Mouse (Mus musculus): ENCODE results near the gene Cpeb3. TPM values are rescaled to one million over a fixed set of nuclear protein-coding genes. Genes with fewer than 3 reads are reported as not detected.

The Cpeb3 gene
- polyA plus RNA-seq, 1 experiment from 2014 or later, result 12.8 TPM

DNA sequence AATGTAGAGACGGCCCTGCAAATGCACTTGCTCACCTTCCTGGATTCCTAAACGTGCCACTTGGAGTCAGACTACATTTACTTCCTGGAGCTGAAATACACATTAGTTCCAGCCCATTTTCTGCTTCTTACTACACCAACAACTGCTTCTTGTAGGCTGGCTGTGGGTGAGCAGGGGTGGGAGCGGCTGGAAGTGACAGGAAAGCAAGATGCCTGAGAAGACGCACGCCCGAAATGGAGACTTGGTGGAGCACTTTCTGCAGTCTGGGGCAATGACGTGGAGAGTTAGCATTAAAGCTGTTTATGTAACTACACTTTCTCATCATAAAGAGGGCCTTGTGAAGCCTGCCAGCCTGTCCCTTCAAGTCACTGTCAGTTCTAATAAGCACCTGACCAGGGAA is 132.7 kb downstream of the Cpeb3 start:
- ATAC-seq (ENCODE audit: low FRiP score, low read depth), result no peak
- no peak overlapping the region for H3K27ac ChIP-seq (replicated peaks)
- no peaks in the 10 kb centered on the region; the same call in 1 of the 2 replicates for H3K4me1 ChIP-seq (replicated peaks)
- no peak overlapping the region for H3K4me2 ChIP-seq
- H3K9ac ChIP-seq, result no peak overlapping the region
- H3K4me3 ChIP-seq, result no peak overlapping the region
- H3K36me3 ChIP-seq, result no peaks in the 10 kb centered on the region
- 73% methylated on average over 7 of the region's 7 CpGs for WGBS
- no peaks in the 10 kb centered on the region for H3K9me3 ChIP-seq
- H3K27me3 ChIP-seq, result no peaks in the 10 kb centered on the region

DNA sequence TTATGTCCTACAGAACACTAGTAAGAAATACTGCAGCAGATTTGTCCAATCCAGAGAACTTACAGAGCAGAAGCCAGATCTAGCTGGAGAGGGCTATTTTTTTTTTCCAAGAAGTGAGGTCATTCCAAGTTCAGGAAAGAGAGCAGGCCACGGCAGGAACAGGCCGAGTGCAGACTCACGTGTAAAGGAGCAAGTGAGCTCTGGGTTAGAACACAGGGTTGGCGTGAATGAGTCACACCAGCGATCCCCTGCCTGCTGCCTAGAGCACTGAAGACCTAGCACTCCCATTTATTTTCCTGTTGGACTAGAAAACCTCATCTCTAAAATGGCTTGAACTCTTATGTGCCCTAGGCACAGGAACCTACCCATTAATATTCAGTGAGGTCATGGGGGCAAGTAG is 133.7 kb downstream of the Cpeb3 start:
- WGBS, result 84% methylated on average over 5 of the region's 5 CpGs
- ATAC-seq (ENCODE audit: low FRiP score, low read depth), result no peak
- no peak overlapping the region for H3K27ac ChIP-seq (replicated peaks)

DNA sequence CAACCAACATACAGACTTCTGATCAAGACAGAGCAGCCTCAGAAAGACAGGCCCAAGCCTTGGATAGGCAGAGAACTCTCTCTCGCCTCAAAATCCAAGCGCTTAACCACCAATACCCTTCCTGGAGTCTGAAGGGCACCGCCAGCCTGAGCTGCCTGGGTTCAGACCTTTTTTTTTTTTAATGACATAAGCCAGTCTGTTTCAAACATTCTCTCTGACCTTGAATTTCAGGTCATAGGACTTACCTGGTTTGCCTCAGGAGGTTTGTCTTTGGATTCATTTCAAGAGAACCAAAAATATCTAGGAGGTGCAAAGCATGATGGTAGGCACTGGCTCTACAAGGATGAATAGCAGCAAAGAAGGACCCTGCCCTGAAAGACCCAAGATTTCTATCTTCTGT is 134.1 kb downstream of the Cpeb3 start:
- ATAC-seq (ENCODE audit: low FRiP score, low read depth), result no peak
- Histone ChIP-seq H3K9ac (no peak overlapping the region), H3K9me3 (no peaks in the 10 kb centered on the region), H3K4me3 (no peak overlapping the region), H3K4me2 (no peak overlapping the region), H3K36me3 (no peaks in the 10 kb centered on the region), H3K27ac (replicated peaks) (no peak overlapping the region), H3K27me3 (no peaks in the 10 kb centered on the region), H3K4me1 (replicated peaks) (no peaks in the 10 kb centered on the region; the same call in 1 of the 2 replicates)
- 97% methylated on average over 3 of the region's 3 CpGs for WGBS

More for the DNA sequence above, 133.7 kb downstream of the Cpeb3 start:
- no peaks in the 10 kb centered on the region for H3K9me3 ChIP-seq
- no peak overlapping the region for H3K4me2 ChIP-seq
- H3K9ac ChIP-seq, result no peak overlapping the region
- no peak overlapping the region for H3K4me3 ChIP-seq
- no peaks in the 10 kb centered on the region; the same call in 1 of the 2 replicates for H3K4me1 ChIP-seq (replicated peaks)
- H3K27me3 ChIP-seq, result no peaks in the 10 kb centered on the region
- H3K36me3 ChIP-seq, result no peaks in the 10 kb centered on the region

GRCm38 (mm10) chr19:37072871-37073629 is 135.4 kb downstream of the Cpeb3 start:
- 50% methylated on average over 5 of the region's 5 CpGs for WGBS
- Histone ChIP-seq H3K9me3 (no peaks in the 10 kb centered on the region), H3K4me2 (no peak overlapping the region), H3K4me3 (no peak overlapping the region), H3K27ac (replicated peaks) (no peak overlapping the region), H3K9ac (no peak overlapping the region), H3K27me3 (no peaks in the 10 kb centered on the region), H3K36me3 (no peaks in the 10 kb centered on the region), H3K4me1 (replicated peaks) (no peaks in the 10 kb centered on the region; the same call in 1 of the 2 replicates)
- ATAC-seq (ENCODE audit: low FRiP score, low read depth), result no peak

- Histone ChIP-seq H3K9me3 (no peaks in the 10 kb centered on the region), H3K27ac (replicated peaks) (no peak overlapping the region), H3K27me3 (no peaks in the 10 kb centered on the region), H3K4me3 (no peak overlapping the region), H3K4me2 (no peak overlapping the region), H3K9ac (no peak overlapping the region), H3K36me3 (peaks cover 10% of the 10 kb centered on the region; the same call in 1 of the 2 replicates), H3K4me1 (replicated peaks) (no peaks in the 10 kb centered on the region; the same call in 1 of the 2 replicates)
- 84% methylated on average over 4 of the region's 4 CpGs for WGBS
- no peak for ATAC-seq (ENCODE audit: low FRiP score, low read depth)
Measured at GRCm38 (mm10) chr19:37069243-37069642, 139.2 kb downstream of the Cpeb3 start.

DNA sequence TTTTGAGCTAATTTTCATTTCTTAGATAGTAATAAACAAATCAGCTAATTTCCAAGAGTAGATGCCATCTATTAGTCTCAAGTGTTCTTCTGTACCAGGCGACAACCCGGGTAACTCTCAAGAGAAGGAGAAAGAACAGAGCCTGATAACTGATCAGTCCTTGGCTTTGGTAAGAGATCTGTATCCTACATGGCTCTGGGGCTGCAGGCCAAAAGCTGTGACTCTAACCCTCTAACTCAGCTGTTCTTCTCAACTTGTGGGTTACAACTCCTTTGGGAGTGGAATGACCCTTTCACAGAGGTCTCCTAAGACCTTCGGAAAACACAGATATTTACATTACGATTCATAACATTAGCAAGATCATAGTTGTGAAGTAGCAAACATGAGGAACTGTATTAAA is 148.3 kb downstream of the Cpeb3 start:
- WGBS, result 92% methylated on average over 4 of the region's 4 CpGs
- no peaks in the 10 kb centered on the region for H3K4me1 ChIP-seq (replicated peaks)

DNA sequence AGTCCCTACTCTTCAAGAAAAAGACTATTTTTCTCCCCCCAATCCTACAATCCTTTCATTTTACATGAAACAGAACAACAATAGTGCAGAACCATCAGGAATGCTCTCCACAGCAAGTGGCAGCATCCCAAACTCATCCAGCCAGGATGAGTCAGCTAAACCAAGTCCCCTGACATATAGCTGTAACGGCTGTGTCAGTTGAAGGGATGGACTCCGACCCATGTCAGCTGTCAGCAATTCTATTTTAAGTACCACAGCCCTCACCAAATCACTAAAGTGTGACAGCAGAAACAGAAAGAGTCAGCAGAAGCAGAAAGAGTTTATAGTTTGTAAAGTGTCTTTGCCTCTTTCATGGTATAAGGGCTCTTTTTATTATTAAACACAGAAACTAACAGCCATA is 148.8 kb downstream of the Cpeb3 start:
- Histone ChIP-seq H3K4me3 (no peak overlapping the region), H3K36me3 (0 out of 2 replicates have a peak, but pooled peaks cover 3% of the 10 kb centered on the region), H3K27ac (replicated peaks) (no peak overlapping the region), H3K4me1 (replicated peaks) (no peaks in the 10 kb centered on the region), H3K9ac (no peak overlapping the region), H3K9me3 (no peaks in the 10 kb centered on the region), H3K27me3 (no peaks in the 10 kb centered on the region), H3K4me2 (no peak overlapping the region)
- WGBS, result 59% methylated on average over 2 of the region's 2 CpGs
- ATAC-seq (ENCODE audit: low FRiP score, low read depth), result no peak

More for the DNA sequence above, 148.3 kb downstream of the Cpeb3 start:
- no peak for ATAC-seq (ENCODE audit: low FRiP score, low read depth)
- Histone ChIP-seq H3K27ac (replicated peaks) (no peak overlapping the region), H3K27me3 (no peaks in the 10 kb centered on the region), H3K36me3 (0 out of 2 replicates have a peak, but pooled peaks cover 5% of the 10 kb centered on the region), H3K4me3 (no peak overlapping the region), H3K9ac (no peak overlapping the region), H3K9me3 (no peaks in the 10 kb centered on the region), H3K4me2 (no peak overlapping the region)

DNA sequence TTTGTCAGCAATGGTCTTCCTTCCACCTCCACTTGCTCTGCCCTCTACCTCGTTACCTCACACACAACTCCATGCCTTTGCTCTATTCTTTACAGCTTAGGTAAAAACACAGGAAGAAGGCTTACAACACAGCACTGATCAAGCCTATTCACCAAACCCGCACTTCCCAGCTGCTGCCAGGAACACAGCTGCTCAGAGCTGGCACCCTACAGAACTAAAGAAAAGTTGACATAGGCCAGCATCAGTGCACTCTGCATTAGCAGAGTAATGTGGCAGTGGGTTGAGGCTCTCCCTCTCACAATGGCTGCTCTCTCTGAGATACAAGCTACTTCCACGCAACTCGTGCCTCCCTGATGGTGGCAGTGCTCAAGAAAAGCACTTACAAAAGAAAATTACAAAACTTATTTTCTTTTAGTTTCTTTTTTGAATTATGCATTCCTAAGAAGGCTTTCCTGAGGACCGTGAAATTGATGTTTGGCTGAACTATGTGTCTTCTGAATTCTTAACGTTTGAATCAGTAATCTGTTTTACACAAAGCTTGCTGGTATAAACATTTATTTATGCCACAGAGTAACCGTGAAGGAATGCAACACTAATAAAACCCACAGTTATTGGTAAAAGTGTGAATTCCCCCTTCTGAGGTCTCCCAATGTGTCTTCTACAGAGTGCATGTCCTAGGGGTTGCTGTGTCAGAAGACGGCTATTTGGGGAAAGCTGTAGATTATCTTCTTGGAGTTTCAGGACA is 151.1 kb downstream of the Cpeb3 start:
- Histone ChIP-seq H3K27ac (replicated peaks) (no peak overlapping the region), H3K36me3 (no peaks in the 10 kb centered on the region), H3K9ac (no peak overlapping the region), H3K27me3 (no peaks in the 10 kb centered on the region), H3K9me3 (no peaks in the 10 kb centered on the region), H3K4me3 (no peak overlapping the region), H3K4me2 (no peak overlapping the region), H3K4me1 (replicated peaks) (no peaks in the 10 kb centered on the region)
- WGBS, result 66% methylated on average over 8 of the region's 8 CpGs
- no peak for ATAC-seq (ENCODE audit: low FRiP score, low read depth)

DNA sequence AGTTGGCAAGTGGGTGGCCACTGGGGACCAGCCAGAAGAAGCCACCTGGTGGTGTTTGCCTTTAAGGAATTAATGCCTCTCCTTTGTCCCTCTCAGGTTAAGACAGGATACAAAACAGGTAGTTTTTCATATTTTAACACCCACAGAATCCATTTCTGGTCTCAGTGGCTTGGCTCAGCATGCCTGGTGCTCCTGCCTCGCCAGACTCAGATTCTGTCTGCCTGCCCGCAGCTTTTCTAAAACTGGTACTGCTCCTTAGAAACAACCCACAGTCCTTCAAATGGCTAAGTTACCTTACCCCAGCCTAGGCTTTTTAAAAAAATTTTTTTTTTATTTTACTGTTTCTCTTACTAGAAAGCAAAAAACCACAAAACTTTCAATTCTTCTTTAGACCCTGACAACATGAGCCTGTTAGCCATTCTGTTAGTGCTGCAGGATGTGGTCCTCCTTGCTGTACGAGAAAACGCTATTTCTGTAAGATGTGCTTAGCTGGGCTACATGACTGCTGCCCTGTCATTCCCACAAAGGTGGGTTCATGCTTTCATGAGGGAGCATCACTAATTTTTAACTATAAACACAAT is 152.3 kb downstream of the Cpeb3 start:
- no peaks in the 10 kb centered on the region for H3K36me3 ChIP-seq
- H3K27ac ChIP-seq (replicated peaks), result no peak overlapping the region
- H3K4me1 ChIP-seq (replicated peaks), result no peaks in the 10 kb centered on the region
- no peak for ATAC-seq (ENCODE audit: low FRiP score, low read depth)
- no peaks in the 10 kb centered on the region for H3K27me3 ChIP-seq
- H3K4me2 ChIP-seq, result no peak overlapping the region
- H3K9me3 ChIP-seq, result no peaks in the 10 kb centered on the region
- no peak overlapping the region for H3K9ac ChIP-seq
- H3K4me3 ChIP-seq, result no peak overlapping the region
- WGBS, result 88% methylated on average over 4 of the region's 4 CpGs

GRCm38 (mm10) chr19:37050643-37051345 is 157.6 kb downstream of the Cpeb3 start:
- no peak overlapping the region for H3K4me3 ChIP-seq
- no peak overlapping the region for H3K4me2 ChIP-seq
- WGBS, result 72% methylated on average over 4 of the region's 4 CpGs
- no peak overlapping the region for H3K9ac ChIP-seq
- no peaks in the 10 kb centered on the region for H3K4me1 ChIP-seq (replicated peaks)
- no peaks in the 10 kb centered on the region for H3K9me3 ChIP-seq
- H3K27me3 ChIP-seq, result no peaks in the 10 kb centered on the region
- no peaks in the 10 kb centered on the region for H3K36me3 ChIP-seq
- H3K27ac ChIP-seq (replicated peaks), result no peak overlapping the region
- peak; percentile 66 for ATAC-seq (ENCODE audit: low FRiP score, low read depth)

GRCm38 (mm10) chr19:37048507-37048906 is 159.9 kb downstream of the Cpeb3 start:
- H3K9ac ChIP-seq, result no peak overlapping the region
- no peaks in the 10 kb centered on the region for H3K9me3 ChIP-seq
- ATAC-seq (ENCODE audit: low FRiP score, low read depth), result no peak
- H3K4me3 ChIP-seq, result no peak overlapping the region
- no peak overlapping the region for H3K4me2 ChIP-seq
- H3K36me3 ChIP-seq, result no peaks in the 10 kb centered on the region
- H3K4me1 ChIP-seq (replicated peaks), result no peaks in the 10 kb centered on the region
- no peak overlapping the region for H3K27ac ChIP-seq (replicated peaks)
- 88% methylated on average over 6 of the region's 6 CpGs for WGBS
- H3K27me3 ChIP-seq, result no peaks in the 10 kb centered on the region
